Mouse (Mus musculus): ENCODE measurements at regions not wholly inside any gene's neighbourhood (a gene's known extent, or its start where the extent isn't known, plus 50 kb on each side); places are given as distances from the start of the nearest gene placed in this dataset.
"Not testable (repeated sequence)": the region's sequence is repeated elsewhere in the genome, so short reads cannot be mapped to it uniquely, and the experiment has no call there.

GRCm38 (mm10) chr14:53301722-53302490, 806.4 kb upstream of the Olfr1507 start:
- H3K27ac ChIP-seq; H3K9ac ChIP-seq; H3K36me3 ChIP-seq; H3K9me3 ChIP-seq; H3K27me3 ChIP-seq; H3K4me3 ChIP-seq; H3K4me1 ChIP-seq; H3K4me2 ChIP-seq (replicated peaks); ATAC-seq (ENCODE audit: low FRiP score, low read depth): not testable (repeated sequence)
- no CpG with 5 or more reads among the region's 11 CpGs for WGBS

- not testable (repeated sequence) for H3K27me3 ChIP-seq
- WGBS, result 77% methylated on average over 1 of the region's 1 CpGs
Measured at GRCm38 (mm10) chr14:53301110-53301509, 805.6 kb upstream of the Olfr1507 start.

GRCm38 (mm10) chr14:53299735-53300134, 804.2 kb upstream of the Olfr1507 start:
- WGBS, result no CpG with 5 or more reads among the region's 5 CpGs
- not testable (repeated sequence) for H3K4me2 ChIP-seq (replicated peaks); ATAC-seq (ENCODE audit: low FRiP score, low read depth); H3K9me3 ChIP-seq; H3K9ac ChIP-seq; H3K27me3 ChIP-seq; H3K27ac ChIP-seq; H3K4me1 ChIP-seq; H3K4me3 ChIP-seq; H3K36me3 ChIP-seq

More at GRCm38 (mm10) chr14:53301110-53301509, 805.6 kb upstream of the Olfr1507 start:
- H3K9me3 ChIP-seq; H3K4me2 ChIP-seq (replicated peaks); H3K36me3 ChIP-seq; H3K4me3 ChIP-seq; ATAC-seq (ENCODE audit: low FRiP score, low read depth); H3K4me1 ChIP-seq; H3K9ac ChIP-seq; H3K27ac ChIP-seq: not testable (repeated sequence)

GRCm38 (mm10) chr14:53283350-53284141, 788.0 kb upstream of the Olfr1507 start:
- H3K36me3 ChIP-seq; ATAC-seq (ENCODE audit: low FRiP score, low read depth); H3K27me3 ChIP-seq; H3K27ac ChIP-seq; H3K9me3 ChIP-seq; H3K4me1 ChIP-seq; H3K4me2 ChIP-seq (replicated peaks); H3K9ac ChIP-seq; H3K4me3 ChIP-seq: not testable (repeated sequence)
- no CpG with 5 or more reads among the region's 12 CpGs for WGBS

- not testable (repeated sequence) for H3K27me3 ChIP-seq; H3K27ac ChIP-seq; H3K4me1 ChIP-seq; H3K9ac ChIP-seq; ATAC-seq (ENCODE audit: low FRiP score, low read depth); H3K9me3 ChIP-seq; H3K4me3 ChIP-seq; H3K36me3 ChIP-seq; H3K4me2 ChIP-seq (replicated peaks)
- 82% methylated on average over 3 of the region's 4 CpGs for WGBS
Measured at GRCm38 (mm10) chr14:53273218-53273617, 777.7 kb upstream of the Olfr1507 start.

- H3K36me3 ChIP-seq; H3K9me3 ChIP-seq; H3K27me3 ChIP-seq; ATAC-seq (ENCODE audit: low FRiP score, low read depth); H3K4me2 ChIP-seq (replicated peaks); H3K4me1 ChIP-seq; H3K27ac ChIP-seq; H3K9ac ChIP-seq; H3K4me3 ChIP-seq: not testable (repeated sequence)
- no CpG with 5 or more reads among the region's 2 CpGs for WGBS
Measured at GRCm38 (mm10) chr14:53267693-53268092, 772.1 kb upstream of the Olfr1507 start.

- H3K9me3 ChIP-seq; ATAC-seq (ENCODE audit: low FRiP score, low read depth); H3K4me2 ChIP-seq (replicated peaks); H3K4me1 ChIP-seq; H3K36me3 ChIP-seq; H3K4me3 ChIP-seq; H3K27ac ChIP-seq; H3K27me3 ChIP-seq; H3K9ac ChIP-seq: not testable (repeated sequence)
- WGBS, result no CpG with 5 or more reads among the region's 3 CpGs
Measured at GRCm38 (mm10) chr14:53255962-53256361, 760.4 kb upstream of the Olfr1507 start.

- H3K9ac ChIP-seq; ATAC-seq (ENCODE audit: low FRiP score, low read depth): not testable (repeated sequence)
Measured at GRCm38 (mm10) chr14:53253470-53253869, 757.9 kb upstream of the Olfr1507 start.

GRCm38 (mm10) chr14:53231142-53231541, 735.6 kb upstream of the Olfr1507 start:
- H3K4me2 ChIP-seq (replicated peaks); H3K4me3 ChIP-seq; ATAC-seq (ENCODE audit: low FRiP score, low read depth); H3K9me3 ChIP-seq; H3K9ac ChIP-seq; H3K4me1 ChIP-seq; H3K27me3 ChIP-seq; H3K27ac ChIP-seq; H3K36me3 ChIP-seq: not testable (repeated sequence)
- WGBS, result no CpG with 5 or more reads among the region's 6 CpGs

More at GRCm38 (mm10) chr14:53253470-53253869, 757.9 kb upstream of the Olfr1507 start:
- not testable (repeated sequence) for H3K9me3 ChIP-seq; H3K4me3 ChIP-seq; H3K27ac ChIP-seq; H3K4me2 ChIP-seq (replicated peaks); H3K36me3 ChIP-seq; H3K4me1 ChIP-seq; H3K27me3 ChIP-seq

- H3K27me3 ChIP-seq; H3K27ac ChIP-seq; H3K4me3 ChIP-seq; H3K9me3 ChIP-seq; H3K9ac ChIP-seq; ATAC-seq (ENCODE audit: low FRiP score, low read depth); H3K36me3 ChIP-seq; H3K4me1 ChIP-seq; H3K4me2 ChIP-seq (replicated peaks): not testable (repeated sequence)
- WGBS, result no CpG with 5 or more reads among the region's 1 CpGs
Measured at GRCm38 (mm10) chr14:53224789-53225188, 729.2 kb upstream of the Olfr1507 start.

GRCm38 (mm10) chr14:53210554-53210953, 715.0 kb upstream of the Olfr1507 start:
- not testable (repeated sequence) for ATAC-seq (ENCODE audit: low FRiP score, low read depth); H3K4me3 ChIP-seq; H3K36me3 ChIP-seq; H3K4me1 ChIP-seq; H3K9ac ChIP-seq; H3K4me2 ChIP-seq (replicated peaks); H3K27me3 ChIP-seq; H3K9me3 ChIP-seq; H3K27ac ChIP-seq
- WGBS, result no CpG with 5 or more reads among the region's 3 CpGs

- H3K27ac ChIP-seq; H3K4me3 ChIP-seq; H3K27me3 ChIP-seq; H3K4me2 ChIP-seq (replicated peaks); H3K4me1 ChIP-seq; H3K9me3 ChIP-seq; H3K9ac ChIP-seq; H3K36me3 ChIP-seq; ATAC-seq (ENCODE audit: low FRiP score, low read depth): not testable (repeated sequence)
Measured at GRCm38 (mm10) chr14:53209258-53209657, 713.7 kb upstream of the Olfr1507 start.

GRCm38 (mm10) chr14:53190931-53191330, 695.4 kb upstream of the Olfr1507 start:
- H3K4me1 ChIP-seq; H3K36me3 ChIP-seq; H3K9me3 ChIP-seq; H3K9ac ChIP-seq; H3K4me3 ChIP-seq; H3K4me2 ChIP-seq (replicated peaks); H3K27ac ChIP-seq; ATAC-seq (ENCODE audit: low FRiP score, low read depth); H3K27me3 ChIP-seq: not testable (repeated sequence)
- no CpG with 5 or more reads among the region's 3 CpGs for WGBS

All from limb, embryonic 13.5 days (tissue).